Mouse (Mus musculus) spleen, postnatal 10 days (tissue): ENCODE measurements around the gene Fnip2.

Experiments
- DNase-seq, 2 experiments: peaks; one replicate each; pipeline ENCODE4 v3.0.0; 2021 to 2022; ENCODE audit warnings: low spot score in 2 of 2

The Fnip2 gene

GRCm38 (mm10) chr3:79564875-79565606 lies 2.6 kb downstream of the Fnip2 start:
- DNase-seq, result no peak

DNA sequence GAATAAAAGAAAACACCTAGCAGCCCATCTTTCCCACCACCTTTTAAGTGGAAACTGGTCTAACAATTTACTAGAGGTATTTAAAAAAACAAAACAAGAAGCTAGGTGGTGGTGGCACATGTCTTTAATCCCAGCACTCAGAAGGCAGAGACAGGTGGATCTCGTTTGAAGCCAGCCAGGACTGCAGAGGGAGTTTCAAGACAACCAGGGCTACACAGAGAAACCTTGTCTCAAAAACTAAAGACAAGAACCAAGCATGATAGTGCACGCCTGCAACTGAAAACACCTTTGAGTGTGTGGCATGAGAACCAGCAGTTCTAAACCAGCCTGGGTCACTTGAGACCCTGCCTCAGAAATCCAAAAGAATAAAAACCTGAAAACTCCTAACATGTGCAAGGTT lies 4.1 kb downstream of the Fnip2 start:
- DNase-seq, result no peak

DNA sequence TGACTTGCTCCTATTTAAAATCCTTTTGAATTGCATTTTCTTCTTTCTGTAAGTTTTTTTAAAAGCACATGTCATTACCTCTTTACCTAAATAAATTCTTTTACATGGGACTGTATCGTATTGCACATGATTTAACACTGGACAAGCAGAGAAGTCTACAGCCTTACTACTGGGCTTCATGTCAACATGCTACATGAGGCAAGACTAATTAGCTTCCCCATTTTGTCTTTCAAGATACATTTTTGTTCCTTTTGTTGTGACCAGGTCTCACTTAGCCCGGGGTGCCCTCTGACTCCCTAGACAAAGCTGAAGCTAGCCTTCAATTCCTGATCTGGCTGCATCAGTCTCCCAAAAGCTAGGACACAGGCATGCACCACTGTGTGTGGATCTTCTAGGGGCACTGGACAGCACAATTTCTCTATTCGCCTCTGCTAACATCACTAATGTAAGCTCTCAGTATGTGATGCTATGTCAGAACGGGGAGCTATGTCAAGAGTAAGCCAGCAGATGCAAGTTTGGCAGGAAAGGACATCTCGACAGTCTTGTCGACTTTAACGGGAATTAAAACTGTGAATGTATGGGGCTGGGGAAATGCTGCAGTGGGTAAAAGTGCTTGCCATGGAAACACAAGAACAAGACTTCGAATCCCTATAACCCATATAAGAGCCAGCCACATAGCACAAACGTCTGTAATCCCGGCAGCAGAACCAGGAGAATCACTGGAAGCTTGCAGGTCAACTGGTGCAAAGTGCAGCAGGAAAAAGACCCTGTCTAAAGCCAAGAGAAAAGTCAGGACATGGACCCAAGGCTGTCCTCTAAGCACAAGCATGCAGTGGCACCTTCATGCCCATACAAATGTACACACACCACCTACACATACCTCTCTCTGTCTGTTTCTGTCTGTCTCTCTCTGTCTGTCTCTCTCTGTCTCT lies 5.5 kb downstream of the Fnip2 start:
- DNase-seq, result no peak

DNA sequence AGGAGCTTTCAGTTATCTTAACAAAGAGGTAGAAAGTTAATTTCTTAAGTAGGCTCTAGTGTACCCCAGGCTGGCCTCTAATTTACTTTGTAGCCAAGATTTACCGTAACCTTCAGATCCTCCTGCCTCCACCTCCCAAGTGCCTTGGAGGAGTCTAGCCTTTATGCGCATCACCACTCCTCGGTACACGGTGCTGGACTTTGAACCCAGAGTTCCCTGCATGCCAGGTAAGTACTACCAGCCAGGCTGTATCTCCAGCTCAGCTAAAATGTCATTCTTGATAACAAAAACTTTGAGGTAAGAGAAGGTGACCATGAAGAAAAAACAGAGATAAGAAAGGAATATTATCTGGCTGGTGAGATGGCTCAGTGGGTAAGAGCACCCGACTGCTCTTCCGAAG lies 7.0 kb downstream of the Fnip2 start:
- DNase-seq, result no peak

GRCm38 (mm10) chr3:79559773-79560045 lies 7.9 kb downstream of the Fnip2 start:
- DNase-seq, result no peak

GRCm38 (mm10) chr3:79559021-79559772 lies 8.4 kb downstream of the Fnip2 start:
- no peak for DNase-seq

- no peak for DNase-seq
Measured at GRCm38 (mm10) chr3:79555061-79555460, 12.5 kb downstream of the Fnip2 start.

GRCm38 (mm10) chr3:79553779-79554178 lies 13.8 kb downstream of the Fnip2 start:
- no peak for DNase-seq

DNA sequence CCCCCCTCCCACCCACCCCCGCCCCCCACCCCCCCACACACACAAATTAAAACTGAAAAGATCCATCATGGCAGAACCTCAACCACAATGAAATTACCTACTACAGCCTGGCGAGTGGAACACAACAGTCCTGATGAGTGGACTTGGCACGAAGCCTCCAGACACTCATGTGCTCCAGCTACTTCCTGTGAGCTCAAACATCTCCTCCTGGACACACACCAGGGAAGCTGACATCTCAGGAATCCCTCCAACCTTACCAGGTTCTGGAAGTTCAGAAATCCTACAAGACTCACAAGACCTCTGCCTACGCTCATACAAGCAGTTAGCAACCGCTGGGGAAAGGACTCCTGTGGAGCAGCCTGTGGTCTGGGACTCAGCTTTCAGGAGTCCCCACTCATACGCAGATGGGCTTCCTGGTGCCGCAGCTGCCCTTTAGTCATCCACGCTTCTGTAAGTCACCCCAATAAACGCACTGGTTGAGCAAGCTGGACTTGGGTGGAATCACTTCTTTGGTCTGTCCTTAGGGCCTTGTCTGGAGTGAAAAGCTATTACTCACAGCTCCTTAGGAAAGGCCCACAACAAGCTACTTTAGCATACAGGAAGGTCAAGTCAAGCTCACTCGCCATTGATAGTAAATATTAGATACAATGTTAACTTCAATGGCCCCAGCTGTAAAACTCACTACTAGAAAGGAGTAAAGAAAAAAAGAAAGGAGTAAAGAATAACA lies 15.6 kb downstream of the Fnip2 start:
- no peak for DNase-seq

DNA sequence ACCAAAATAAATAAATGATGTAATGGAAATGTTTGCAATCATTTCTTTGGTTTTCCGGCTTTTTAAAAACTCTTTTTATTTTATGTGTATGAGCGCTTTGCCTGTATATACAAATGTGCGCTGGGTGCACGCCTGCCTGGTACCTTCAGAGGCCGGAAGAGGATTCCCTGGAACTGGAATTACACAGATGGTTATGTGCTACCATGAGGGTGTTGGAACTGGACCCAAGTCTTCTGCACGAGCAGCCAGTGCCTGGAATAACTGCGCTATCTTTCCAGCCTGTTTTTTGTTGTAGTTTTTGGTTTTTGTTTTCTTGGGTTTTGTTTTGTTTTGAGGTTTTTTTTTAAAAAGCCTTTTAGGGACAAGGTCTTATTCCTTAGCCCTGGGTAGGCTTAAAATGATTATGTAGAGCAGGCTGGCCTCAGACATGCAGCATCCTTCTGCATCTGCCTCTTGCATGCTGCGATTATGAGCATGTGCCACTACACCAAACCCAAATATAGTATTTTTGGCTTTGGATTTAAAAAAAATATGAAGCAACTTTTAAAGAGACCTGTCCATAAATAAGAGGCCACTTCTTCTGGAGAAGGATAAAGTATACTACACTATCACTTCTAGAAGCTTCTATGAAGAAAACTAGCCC lies 17.7 kb downstream of the Fnip2 start:
- DNase-seq, result no peak

DNA sequence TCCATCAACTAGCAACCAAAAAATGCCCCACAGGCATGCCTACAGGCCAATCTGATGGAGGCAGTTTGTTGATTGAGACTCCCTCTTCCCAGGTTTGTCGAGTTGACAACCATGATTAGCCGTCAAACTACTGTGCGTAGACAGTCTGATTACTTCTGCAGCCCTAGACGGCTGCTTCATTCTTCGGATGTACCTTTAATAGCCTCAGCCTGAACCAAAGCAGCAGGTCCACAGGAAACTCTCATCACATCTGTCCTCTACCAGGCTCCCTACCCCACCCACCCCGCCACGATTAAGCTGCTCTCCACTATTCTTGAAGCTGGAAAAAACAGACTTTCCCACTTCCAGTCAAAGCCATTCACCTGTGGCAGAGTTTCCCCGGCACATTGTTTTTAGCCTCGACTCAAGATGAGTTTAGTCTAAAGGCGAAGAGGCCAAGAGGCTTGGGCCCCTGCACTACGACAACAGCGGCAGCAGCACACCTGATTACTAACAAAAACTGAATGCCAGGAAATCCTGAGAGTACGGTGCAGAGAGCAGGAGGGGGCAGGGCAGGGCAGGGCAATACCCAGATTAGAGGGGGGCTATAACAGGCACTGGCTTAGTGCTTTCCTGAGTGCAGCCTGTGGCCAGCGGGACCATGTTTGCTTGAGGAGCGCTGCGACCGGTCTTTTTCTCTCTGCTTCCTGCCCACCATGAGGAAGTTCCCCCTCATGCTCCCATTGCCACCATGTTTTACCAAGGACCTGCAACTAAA lies 18.7 kb downstream of the Fnip2 start:
- no peak for DNase-seq

DNA sequence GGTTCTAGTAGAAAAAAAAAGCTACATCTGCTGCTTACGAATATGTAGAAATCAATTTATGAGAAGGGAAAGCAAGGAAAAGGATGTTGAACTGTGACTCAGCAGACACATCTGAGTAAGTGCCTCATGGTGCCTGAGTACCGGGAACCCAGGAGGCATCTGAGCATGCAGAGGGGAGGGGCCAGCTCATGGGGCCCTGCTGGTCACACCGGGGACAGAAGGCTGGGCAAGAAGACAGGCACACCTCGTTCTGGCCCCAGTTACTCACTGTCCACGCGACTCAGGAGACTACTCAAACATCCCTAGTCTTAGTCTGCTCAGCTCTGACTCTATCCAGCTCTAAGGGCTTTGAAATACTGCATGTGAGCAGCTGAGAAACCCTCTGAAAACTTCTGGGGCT lies 25.0 kb downstream of the Fnip2 start:
- DNase-seq, result peak in 1 of 2 experiments; percentile 32

DNA sequence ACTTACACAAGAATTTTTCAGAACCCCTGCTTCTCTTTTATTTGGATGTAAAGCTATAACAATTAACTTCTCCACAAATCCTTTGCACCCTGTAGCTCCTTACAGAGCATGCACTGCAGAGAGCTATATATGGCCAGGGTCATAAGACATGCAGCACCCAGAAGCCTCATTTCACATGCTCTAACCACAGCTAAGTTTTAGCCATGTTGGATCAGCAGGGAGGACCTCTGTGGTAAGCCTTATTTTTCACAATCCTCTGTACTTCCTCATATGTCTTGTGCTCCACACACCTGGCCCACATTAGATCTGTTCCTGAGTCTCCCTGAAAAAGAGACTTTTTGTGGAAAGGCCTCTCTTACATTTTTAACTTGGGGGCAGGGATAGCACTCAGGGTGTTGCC lies 27.9 kb downstream of the Fnip2 start:
- no peak for DNase-seq

GRCm38 (mm10) chr3:79539124-79539523 lies 28.5 kb downstream of the Fnip2 start:
- no peak for DNase-seq

GRCm38 (mm10) chr3:79538342-79538741 lies 29.3 kb downstream of the Fnip2 start:
- DNase-seq, result no peak

GRCm38 (mm10) chr3:79537626-79538203 lies 29.9 kb downstream of the Fnip2 start:
- DNase-seq, result no peak

DNA sequence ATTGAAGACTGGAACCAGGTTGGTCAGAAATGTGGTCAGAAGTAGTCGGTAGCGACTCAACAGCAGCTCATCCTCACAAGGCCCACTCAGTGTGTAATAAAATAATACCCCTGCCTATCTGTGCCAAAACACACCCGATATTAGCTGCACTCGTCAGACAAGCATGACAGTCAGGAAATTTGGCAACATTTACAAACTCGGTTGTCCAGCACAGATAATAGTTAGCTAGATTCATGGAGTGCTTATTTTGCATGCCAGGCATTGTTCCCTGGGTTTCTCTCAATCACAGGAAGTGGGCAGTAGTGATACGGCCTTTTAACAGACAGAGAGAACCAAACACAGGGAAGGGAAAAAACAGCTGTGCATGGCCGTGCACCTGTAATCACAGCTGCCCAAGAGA lies 30.6 kb downstream of the Fnip2 start:
- DNase-seq, result no peak

DNA sequence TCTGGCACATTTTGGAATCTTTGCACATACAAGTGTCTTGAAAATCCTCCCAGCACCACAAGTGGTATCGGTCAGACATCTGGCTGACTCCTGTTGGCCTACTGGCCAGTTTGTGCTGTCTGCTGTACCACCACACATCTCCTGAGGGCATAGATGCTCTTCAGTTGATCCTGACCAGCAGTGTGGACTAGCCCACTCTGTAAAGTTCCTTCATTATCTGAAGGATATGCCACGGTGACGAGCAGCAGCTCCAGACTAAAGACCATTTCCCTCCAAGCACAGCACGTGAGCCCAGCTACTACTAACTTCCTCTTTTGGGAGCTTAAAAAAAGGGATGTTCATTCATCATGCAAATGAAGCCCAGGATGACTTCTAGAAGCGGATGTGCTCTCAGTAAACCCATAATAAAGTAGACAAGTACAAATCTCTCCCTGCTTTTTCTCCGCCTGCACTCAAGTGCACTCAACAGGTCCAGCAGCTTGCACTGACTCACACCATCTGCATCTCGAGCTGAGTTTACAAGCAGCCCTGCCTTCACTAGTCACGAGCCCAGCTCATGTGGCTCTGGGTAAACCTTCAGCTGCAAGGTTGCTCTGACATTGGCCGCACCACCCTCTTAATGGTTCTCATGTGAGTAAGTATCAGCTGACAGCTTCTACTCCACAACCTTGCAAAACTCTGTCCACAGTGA lies 35.9 kb downstream of the Fnip2 start:
- DNase-seq, result peak in 1 of 2 experiments; percentile 36

DNA sequence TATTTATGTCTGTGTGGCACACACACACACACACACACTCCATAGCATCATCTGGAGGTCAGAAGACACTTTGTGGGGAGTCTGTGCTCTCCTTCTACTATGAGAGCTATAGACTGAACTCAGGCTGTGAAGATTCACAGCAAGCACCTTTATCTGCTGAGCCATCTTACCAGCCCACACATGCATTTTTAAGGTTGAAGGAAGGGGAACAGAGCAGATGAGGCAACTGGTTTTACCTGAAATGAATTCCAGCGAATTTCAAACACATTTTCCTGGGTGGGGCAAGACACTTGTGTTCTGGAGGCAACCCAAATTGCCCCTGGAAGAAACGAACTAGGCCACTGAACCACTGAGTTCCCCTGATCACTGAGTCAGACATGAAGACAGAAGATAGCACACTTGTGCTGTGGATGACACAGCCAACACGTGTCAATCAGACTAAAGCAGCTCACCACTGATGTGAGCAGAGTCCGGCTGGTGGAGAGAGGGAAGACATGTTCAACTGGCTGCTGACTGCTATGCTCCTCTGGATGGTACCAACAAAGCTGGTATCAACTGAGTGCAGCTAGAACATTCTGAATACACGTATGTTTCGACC lies 38.0 kb downstream of the Fnip2 start:
- DNase-seq, result no peak
